In genomic region chr10:127341891-127342639, GRCm38 (mm10) we compare ENCODE assay signal across 8 mouse cellular contexts. TPM values are rescaled to one million over a fixed set of nuclear protein-coding genes. Genes with fewer than 3 reads are reported as not detected.
DNase-seq lines count a peak whose midpoint lies in the region; ATAC-seq and TF ChIP-seq lines count a peak whose summit lies in the region.

Gene Gli1 (minus strand): TSS chr10:127341974.

- H3K9me3 ChIP-seq in ES-E14 (ENCODE audit: control insufficient read depth, insufficient read depth, low read depth, low read length): no peaks in the 10 kb centered on the region
- H3K9me3 ChIP-seq in forebrain, embryonic 14.5 days (replicated peaks; ENCODE audit: control insufficient read depth, low read length): no peaks in the 10 kb centered on the region
- H3K9me3 ChIP-seq in lung, embryonic 16.5 days (ENCODE audit: control insufficient read depth, low read length): no peaks in the 10 kb centered on the region

- peak; percentile 71 for ATAC-seq in cerebellum, adult (ENCODE audit: insufficient number of reproducible peaks, low FRiP score, low TSS enrichment)
- ATAC-seq in forebrain, embryonic 14.5 days: peak; percentile 53
- ATAC-seq in lung, embryonic 16.5 days (ENCODE audit: low read depth): peak; percentile 41

- H3K27ac ChIP-seq in ES-E14 (ENCODE audit: insufficient read depth, low read depth, low read length, poor library complexity, severe bottlenecking): peak within 1 kb of the TSS; percentile 83
- H3K27ac ChIP-seq in forebrain, embryonic 14.5 days (ENCODE audit: low read depth, low read length): no peak within 1 kb of the TSS
- H3K27ac ChIP-seq in lung, embryonic 16.5 days (ENCODE audit: low read length): peak within 1 kb of the TSS; percentile 94

- H3K4me3 ChIP-seq in ES-E14 (ENCODE audit: insufficient read depth in 1 of 2, low read depth in 1 of 2, low read length in 2 of 2, poor library complexity in 1 of 2, severe bottlenecking in 1 of 2): peak within 1 kb of the TSS; percentile 71 to 89
- H3K4me3 ChIP-seq in forebrain, embryonic 14.5 days (ENCODE audit: low read depth, low read length): peak within 1 kb of the TSS; percentile 29
- peak within 1 kb of the TSS; percentile 62 for H3K4me3 ChIP-seq in lung, embryonic 16.5 days (ENCODE audit: low read length)

- in situ Hi-C loops in ES-E14 (cut with MboI; ENCODE audit: low sequenced_read_pairs in 2 of 2, unreplicated experiment in 2 of 2): no loop called here

- H3K4me1 ChIP-seq in ES-E14 (ENCODE audit: control insufficient read depth in 2 of 2, insufficient read depth in 2 of 2, low read length in 2 of 2, poor library complexity in 1 of 2): peaks cover 10 to 11% of the 10 kb centered on the region in 2 experiments
- H3K4me1 ChIP-seq in forebrain, embryonic 14.5 days (ENCODE audit: control insufficient read depth, insufficient read depth, low read length): peaks cover 23% of the 10 kb centered on the region
- peaks cover 14% of the 10 kb centered on the region for H3K4me1 ChIP-seq in lung, embryonic 16.5 days (replicated peaks; ENCODE audit: control insufficient read depth, insufficient read depth, low read length)

- peaks cover 4% of the 10 kb centered on the region; the same call in 1 of the 2 replicates for H3K36me3 ChIP-seq in ES-E14 (ENCODE audit: control insufficient read depth, insufficient read depth, low read length, poor library complexity, severe bottlenecking)
- no peaks in the 10 kb centered on the region for H3K36me3 ChIP-seq in forebrain, embryonic 14.5 days (ENCODE audit: control insufficient read depth, insufficient read depth, low read length)
- no peaks in the 10 kb centered on the region for H3K36me3 ChIP-seq in lung, embryonic 16.5 days (ENCODE audit: control insufficient read depth, insufficient read depth, low read length)

- peak; percentile 95 for DNase-seq in ES-E14 (ENCODE audit: low read depth, low spot score)
- DNase-seq in forebrain, embryonic 14.5 days (ENCODE audit: low spot score): peak; percentile 82
- peak; percentile 64 for DNase-seq in heart, postnatal 25 days (ENCODE audit: low spot score)
- DNase-seq in layer of hippocampus, adult 18-20 months (ENCODE audit: low spot score in 2 of 2): peak; percentile 50 to 70
- peak; percentile 87 for DNase-seq in ovary, postnatal 14 days (ENCODE audit: low spot score)
- peak; percentile 85 for DNase-seq in thymus, postnatal 14 days

- H3K4me2 ChIP-seq in forebrain, embryonic 14.5 days (ENCODE audit: low read length): peak within 1 kb of the TSS; percentile 64
- peak within 1 kb of the TSS; percentile 97 for H3K4me2 ChIP-seq in lung, embryonic 16.5 days (ENCODE audit: low read depth, low read length)

- WGBS in forebrain, embryonic 14.5 days: under 1% methylated on average over 29 of the region's 29 CpGs
- under 1% methylated on average over 27 of the region's 29 CpGs for WGBS in lung, embryonic 16.5 days

- H3K9ac ChIP-seq in ES-E14 (ENCODE audit: insufficient read depth, low read depth, low read length, poor library complexity, severe bottlenecking): peak within 1 kb of the TSS; percentile 71
- H3K9ac ChIP-seq in forebrain, embryonic 14.5 days (ENCODE audit: low read length): no peak within 1 kb of the TSS
- H3K9ac ChIP-seq in lung, embryonic 16.5 days (ENCODE audit: low read length): peak within 1 kb of the TSS; percentile 66

- peaks cover 23% of the 10 kb centered on the region; the same call in 1 of the 2 replicates for H3K27me3 ChIP-seq in forebrain, embryonic 14.5 days (replicated peaks; ENCODE audit: control insufficient read depth, insufficient read depth, low read length)
- H3K27me3 ChIP-seq in lung, embryonic 16.5 days (ENCODE audit: control insufficient read depth, insufficient read depth, low read depth, low read length): peaks cover 7% of the 10 kb centered on the region

- intact Hi-C loops in heart, postnatal 25 days (cut with DNase I): no loop called here

TF ChIP-seq in ES-E14, 5 proteins besides CTCF, POLR2A, EP300 and RAD21:
- TF ChIP-seq ZNF384 (IDR thresholded peaks at IDR 0.05; ENCODE audit: low read depth, low read length) (no peak), ZC3H11A (IDR thresholded peaks at IDR 0.05; ENCODE audit: borderline replicate concordance, low read depth, low read length) (0 out of 2 replicates have a peak, but pooled peaks have one; percentile 23), HCFC1 (IDR thresholded peaks at IDR 0.05; ENCODE audit: borderline replicate concordance, insufficient read depth, low read length) (no peak)

RNA-seq across cellular contexts. Expression of gene Gli1, which starts in this region (rescaled TPM):
- total RNA-seq in ES-E14 (2012; rRNA removed): 14.9 and 47.3 TPM in 2 replicates
- polyA plus RNA-seq in forebrain, embryonic 14.5 days (2014; fragmentation: Nextera tagmentation; extraction: Ambion mirVana): 0.55 and 1.0 TPM in 2 replicates
- total RNA-seq in heart, postnatal 25 days (2021): 1 to 10 TPM in 1 of 2 experiments, under 1 TPM in 1; 0.89 to 1.1 TPM
- total RNA-seq in layer of hippocampus, adult 18-20 months (2021): 1 to 10 TPM; 1.5 to 2.0 TPM
- 9.7 and 10.5 TPM in 2 replicates for polyA plus RNA-seq in lung, embryonic 16.5 days (2015; fragmentation: Nextera tagmentation; extraction: Ambion mirVana)

Comparison
In these comparisons a context has a peak if more than half of its experiments do, and no peak if none do; other contexts are left out.
1. H3K4me3 ChIP-seq: peak in every context shown above with its lines; median percentile 80 in ES-E14; 62 in lung, embryonic 16.5 days; 29 in forebrain, embryonic 14.5 days.